Mouse (Mus musculus) megakaryocyte progenitor cell, adult 5-6 weeks (primary cell): ENCODE measurements around the gene Gm32802. TPM values are rescaled to one million over a fixed set of nuclear protein-coding genes. Genes with fewer than 3 reads are reported as not detected.
"Not testable (repeated sequence)": the region's sequence is repeated elsewhere in the genome, so short reads cannot be mapped to it uniquely, and the experiment has no call there.

Experiments
- ATAC-seq: replicated peaks from 2 replicates; pipeline ENCODE4 v1.8.0; 2016; ENCODE audit warnings: mild to moderate bottlenecking, moderate TSS enrichment, inconsistent platforms; ENCODE audit not compliant: poor library complexity
- total RNA-seq, 2 experiments: library from RNA; stranded (forward) in 1 of 2; stranded (reverse) in 1 of 2; fragments of 157-497, 149-512 nt in 1 of 2; fragments of 200-1000 nt in 1 of 2; gene quantifications; 2 replicates each; pipeline versions ENCODE4 v1.2.3 to v1.2.4; 2015 to 2017

The Gm32802 gene
- 0.05 TPM in 1 of 2 replicates, not detected in the other for total RNA-seq (2015)
- total RNA-seq (2017): 0.08 and 0.14 TPM in 2 replicates

- not testable (repeated sequence) for ATAC-seq
These were observed at the start of gene Gm32802 for GRCm38 (mm10) chr10:118258388-118258787. Gene Gm32802 (plus strand): TSS chr10:118258688.

GRCm38 (mm10) chr10:118215719-118216393 is 42.6 kb upstream of the Gm32802 start:
- not testable (repeated sequence) for ATAC-seq

- peak; percentile 82 for ATAC-seq
These were observed 30.9 kb upstream of the Gm32802 start for GRCm38 (mm10) chr10:118227629-118228028.

GRCm38 (mm10) chr10:118232607-118233006 is 25.9 kb upstream of the Gm32802 start:
- not testable (repeated sequence) for ATAC-seq

- not testable (repeated sequence) for ATAC-seq
These were observed 17.8 kb upstream of the Gm32802 start, which contains the start of gene Gm32717 for GRCm38 (mm10) chr10:118240680-118241079. Gene Gm32717 (minus strand): TSS chr10:118240780.

- not testable (repeated sequence) for ATAC-seq
These were observed 9.4 kb upstream of the Gm32802 start for GRCm38 (mm10) chr10:118249006-118249595.

GRCm38 (mm10) chr10:118250852-118251295 is 7.6 kb upstream of the Gm32802 start:
- no peak for ATAC-seq

- peak; percentile 55 for ATAC-seq
These were observed 10.3 kb downstream of the Gm32802 start for GRCm38 (mm10) chr10:118268812-118269211.

- peak; percentile 78 for ATAC-seq
These were observed 12.9 kb downstream of the Gm32802 start for GRCm38 (mm10) chr10:118271416-118271815.

GRCm38 (mm10) chr10:118278069-118278468 is 19.6 kb downstream of the Gm32802 start:
- not testable (repeated sequence) for ATAC-seq

GRCm38 (mm10) chr10:118282565-118282964 is 24.1 kb downstream of the Gm32802 start:
- ATAC-seq: not testable (repeated sequence)

GRCm38 (mm10) chr10:118283016-118283415 is 24.5 kb downstream of the Gm32802 start:
- ATAC-seq: not testable (repeated sequence)

- no peak for ATAC-seq
These were observed 36.5 kb downstream of the Gm32802 start, which contains the start of gene Iltifb for GRCm38 (mm10) chr10:118294938-118295337. Gene Iltifb (minus strand): TSS chr10:118295038.

- ATAC-seq: peak; percentile 80
These were observed 43.6 kb downstream of the Gm32802 start for GRCm38 (mm10) chr10:118302133-118302532.

Other genes with a start within 250 kb of the Gm32802 start
- gene Mdm1, start 116.9 kb upstream of the Gm32802 start, total RNA-seq (2015): 10.2 and 13.4 TPM in 2 replicates
- gene Mdm1, start 116.9 kb upstream of the Gm32802 start, total RNA-seq (2017): 35.6 and 35.9 TPM in 2 replicates
- gene Il22, start 53.7 kb upstream of the Gm32802 start, total RNA-seq (2015): not detected in 2 replicates
- not detected in 2 replicates for gene Il22, start 53.7 kb upstream of the Gm32802 start, total RNA-seq (2017)
- 0.05 TPM in 1 of 2 replicates, not detected in the other for gene Gm32717, start 17.9 kb upstream of the Gm32802 start, total RNA-seq (2015)
- 0.08 and 0.14 TPM in 2 replicates for gene Gm32717, start 17.9 kb upstream of the Gm32802 start, total RNA-seq (2017)
- not detected in 2 replicates for gene Iltifb, start 36.4 kb downstream of the Gm32802 start, total RNA-seq (2015)
- not detected in 2 replicates for gene Iltifb, start 36.4 kb downstream of the Gm32802 start, total RNA-seq (2017)
- not detected in 2 replicates for gene Gm9040, start 68.3 kb downstream of the Gm32802 start, total RNA-seq (2015)
- not detected in 2 replicates for gene Gm9040, start 68.3 kb downstream of the Gm32802 start, total RNA-seq (2017)
- gene Gm9044, start 73.7 kb downstream of the Gm32802 start, total RNA-seq (2015): not detected in 2 replicates
- gene Gm9044, start 73.7 kb downstream of the Gm32802 start, total RNA-seq (2017): not detected in 2 replicates
- 0.15 TPM in 2 replicates for gene Gm9045, start 79.1 kb downstream of the Gm32802 start, total RNA-seq (2015)
- 0.08 TPM in 1 of 2 replicates, not detected in the other for gene Gm9045, start 79.1 kb downstream of the Gm32802 start, total RNA-seq (2017)
- not detected in 2 replicates for gene Gm9046, start 84.6 kb downstream of the Gm32802 start, total RNA-seq (2015)
- not detected in 2 replicates for gene Gm9046, start 84.6 kb downstream of the Gm32802 start, total RNA-seq (2017)
- gene Gm9048, start 90.0 kb downstream of the Gm32802 start, total RNA-seq (2015): not detected in 2 replicates
- not detected in 2 replicates for gene Gm9048, start 90.0 kb downstream of the Gm32802 start, total RNA-seq (2017)
- gene Gm9049, start 95.4 kb downstream of the Gm32802 start, total RNA-seq (2015): 0.15 TPM in 2 replicates
- gene Gm9049, start 95.4 kb downstream of the Gm32802 start, total RNA-seq (2017): 0.08 TPM in 1 of 2 replicates, not detected in the other
- gene Ifng, start 182.4 kb downstream of the Gm32802 start, total RNA-seq (2015): 0.54 TPM in 1 of 2 replicates, not detected in the other
- gene Ifng, start 182.4 kb downstream of the Gm32802 start, total RNA-seq (2017): not detected in 2 replicates